15 mouse cellular contexts compared by ENCODE assay signal in genomic region chr9:83294441-83294840, GRCm38 (mm10).
"Had no signal": no experiment of that assay in that cellular context is flagged by ENCODE, and none has a peak within 500 bp of the region (broad histone marks: within the 10 kb centered on the region; RNA-seq: fewer than 3 reads in every experiment).

No protein-coding gene starts in this region.

- ATAC-seq: liver, embryonic 12.5 days; midbrain, embryonic 16.5 days had no signal

- H3K27ac ChIP-seq: layer of hippocampus, adult 2 months; limb, embryonic 10.5 days; liver, embryonic 12.5 days; midbrain, embryonic 10.5 days; neural tube, embryonic 13.5 days; stomach, embryonic 15.5 days had no signal

- H3K4me2 ChIP-seq: liver, embryonic 12.5 days; lung, embryonic 14.5 days; neural tube, embryonic 13.5 days; stomach, embryonic 15.5 days had no signal

- H3K36me3 ChIP-seq: limb, embryonic 10.5 days; liver, embryonic 12.5 days; midbrain, embryonic 10.5 days; neural tube, embryonic 13.5 days; stomach, embryonic 15.5 days had no signal

- H3K4me1 ChIP-seq: limb, embryonic 10.5 days; liver, embryonic 12.5 days; midbrain, embryonic 10.5 days; neural tube, embryonic 13.5 days; stomach, embryonic 15.5 days had no signal

- DNase-seq: kidney, adult 9 months; kidney, postnatal 10 days; kidney, postnatal 4 days; lung, embryonic 14.5 days; lung, postnatal 10 days; lung, postnatal 4 days; retina, postnatal 1 day; thymus, postnatal 36 days had no signal

- H3K27me3 ChIP-seq: liver, embryonic 12.5 days; neural tube, embryonic 13.5 days; stomach, embryonic 15.5 days had no signal

- H3K9me3 ChIP-seq: limb, embryonic 10.5 days; liver, embryonic 12.5 days; midbrain, embryonic 10.5 days; neural tube, embryonic 13.5 days; stomach, embryonic 15.5 days had no signal

- H3K9ac ChIP-seq: liver, embryonic 12.5 days; lung, embryonic 14.5 days; neural tube, embryonic 13.5 days; stomach, embryonic 15.5 days had no signal

- H3K4me3 ChIP-seq: layer of hippocampus, adult 2 months; limb, embryonic 10.5 days; liver, embryonic 12.5 days; midbrain, embryonic 10.5 days; neural tube, embryonic 13.5 days; stomach, embryonic 15.5 days had no signal
